Mouse (Mus musculus): ENCODE measurements at regions not wholly inside any gene's neighbourhood (a gene's known extent, or its start where the extent isn't known, plus 50 kb on each side); places are given as distances from the start of the nearest gene placed in this dataset.

DNA sequence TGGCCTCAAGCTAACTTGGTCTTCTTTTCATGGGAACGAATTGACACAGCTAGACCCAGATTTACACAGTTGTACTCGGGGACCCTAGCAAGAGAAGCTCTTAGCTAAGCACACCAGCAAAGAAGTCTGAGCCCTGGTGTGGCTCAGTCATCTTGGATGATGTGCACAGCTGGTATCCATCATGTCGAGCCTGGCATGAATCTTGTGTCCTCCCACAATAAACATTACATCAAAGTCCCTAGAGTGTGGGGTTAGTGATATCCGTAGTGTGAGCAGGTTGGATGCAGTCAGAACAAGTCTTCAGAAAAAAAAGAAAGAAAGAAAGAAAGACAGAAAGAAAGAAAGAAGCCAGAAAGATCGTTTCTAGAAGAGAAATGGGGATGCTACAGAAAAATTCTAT, 52.1 kb upstream of the Hmcn1 start:
- DNase-seq, result no peak

GRCm38 (mm10) chr1:151046626-151047025, 53.4 kb upstream of the Hmcn1 start:
- DNase-seq, result no peak

DNA sequence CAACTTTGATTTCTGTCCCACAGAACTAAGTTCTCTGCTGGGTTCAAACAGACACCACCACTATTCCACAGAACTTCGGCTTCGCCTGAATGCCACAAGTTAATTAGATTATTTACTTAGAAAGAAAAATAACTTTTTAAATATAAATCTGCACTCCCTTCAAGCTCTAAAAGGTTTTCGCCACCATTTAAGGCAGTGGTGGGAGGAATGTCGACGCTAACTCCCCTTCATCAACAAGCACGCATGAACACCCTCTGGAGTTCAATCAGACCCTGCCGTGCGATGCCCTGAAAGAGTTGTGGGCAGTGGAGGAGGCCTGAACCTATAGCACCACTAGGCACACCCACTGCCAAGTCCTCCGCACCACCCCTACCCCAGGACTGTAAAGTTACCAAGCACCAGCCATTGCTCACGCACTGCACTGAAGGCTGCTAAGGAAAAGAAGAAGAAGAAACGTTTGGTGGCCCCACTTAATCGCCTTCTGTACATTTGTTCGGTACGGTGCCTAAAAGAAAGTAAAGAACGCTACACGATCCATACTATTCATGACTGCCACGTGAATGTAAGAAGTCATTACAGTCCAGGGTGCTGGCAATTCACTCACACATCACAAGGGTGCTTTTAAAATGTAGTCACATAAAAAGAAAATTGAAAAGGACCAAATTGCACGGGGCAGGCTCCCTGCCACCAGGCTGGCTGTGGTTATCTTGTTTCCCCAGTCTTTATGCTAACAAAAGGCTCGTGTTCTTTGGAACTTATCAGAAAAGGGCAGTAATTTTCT, 56.7 kb upstream of the Hmcn1 start:
- no peak for DNase-seq

GRCm38 (mm10) chr1:151050507-151050816, 57.2 kb upstream of the Hmcn1 start:
- DNase-seq, result no peak

- DNase-seq, result no peak
Observed at GRCm38 (mm10) chr1:151053268-151053667, 60.0 kb upstream of the Hmcn1 start.

GRCm38 (mm10) chr1:151055396-151055795, 62.2 kb upstream of the Hmcn1 start:
- DNase-seq, result no peak

DNA sequence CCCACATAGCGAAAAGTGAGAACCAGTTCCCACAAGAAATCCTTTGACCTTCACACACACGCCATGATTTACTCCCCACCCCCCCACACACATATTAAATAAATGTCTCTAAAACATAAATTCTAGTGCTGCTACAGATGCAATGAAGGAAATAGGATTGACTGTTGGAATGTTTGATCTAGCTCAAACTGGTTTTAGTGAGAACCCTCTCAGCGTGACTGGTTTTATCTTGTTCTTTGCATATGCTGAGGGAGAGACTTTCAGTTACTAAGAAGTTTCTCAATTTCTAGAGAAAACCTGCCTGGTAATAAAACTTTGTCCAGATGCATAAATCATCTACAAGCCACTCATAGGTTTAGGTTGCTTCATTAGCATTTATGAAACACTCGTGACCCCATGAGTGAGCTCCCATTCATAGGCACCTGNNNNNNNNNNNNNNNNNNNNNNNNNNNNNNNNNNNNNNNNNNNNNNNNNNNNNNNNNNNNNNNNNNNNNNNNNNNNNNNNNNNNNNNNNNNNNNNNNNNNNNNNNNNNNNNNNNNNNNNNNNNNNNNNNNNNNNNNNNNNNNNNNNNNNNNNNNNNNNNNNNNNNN, 66.4 kb upstream of the Hmcn1 start:
- DNase-seq, result no peak

GRCm38 (mm10) chr1:151065090-151065567, 71.9 kb upstream of the Hmcn1 start:
- DNase-seq, result no peak

DNA sequence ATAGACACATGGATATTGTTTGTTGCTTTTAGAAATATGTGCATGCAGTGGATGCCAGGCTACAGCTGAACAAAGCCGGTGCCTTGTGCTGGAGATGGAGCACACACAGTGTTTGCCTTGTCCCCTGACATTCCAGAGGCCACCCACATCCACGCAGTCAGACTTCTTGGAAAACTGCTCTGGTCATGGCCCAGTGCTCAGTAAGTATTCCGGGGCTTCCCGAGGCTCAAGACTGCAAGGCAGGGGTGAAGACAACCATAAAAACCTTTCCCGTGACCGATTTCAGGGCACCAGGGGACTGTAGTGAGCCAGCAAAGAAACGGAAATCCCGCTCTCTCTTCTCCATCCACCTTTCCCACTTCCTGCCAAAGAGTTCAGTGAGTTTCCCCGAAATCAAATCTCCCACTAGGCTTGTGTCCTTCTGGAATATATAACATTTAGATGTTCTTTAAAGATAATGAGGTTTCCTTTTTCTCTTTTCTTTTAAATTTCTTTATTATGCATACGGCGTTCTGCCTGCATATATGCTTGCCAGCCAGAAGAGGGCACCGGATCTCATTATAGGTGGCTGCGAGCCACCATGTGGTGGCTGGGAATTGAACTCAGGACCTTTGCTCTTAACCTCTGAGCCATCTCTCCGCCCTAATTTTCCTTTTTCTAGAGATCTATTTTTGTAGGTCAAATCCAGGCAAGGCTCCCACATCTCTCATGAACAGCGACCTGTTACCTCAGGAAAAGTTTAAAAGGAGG, 73.3 kb upstream of the Hmcn1 start:
- no peak for DNase-seq

GRCm38 (mm10) chr1:151074508-151075314, 81.5 kb upstream of the Hmcn1 start:
- DNase-seq, result no peak

GRCm38 (mm10) chr1:151075541-151075940, 82.3 kb upstream of the Hmcn1 start:
- DNase-seq, result no peak

- DNase-seq, result peak; percentile 45 to 53
Observed at GRCm38 (mm10) chr1:151078909-151079522, 85.8 kb upstream of the Hmcn1 start.

DNA sequence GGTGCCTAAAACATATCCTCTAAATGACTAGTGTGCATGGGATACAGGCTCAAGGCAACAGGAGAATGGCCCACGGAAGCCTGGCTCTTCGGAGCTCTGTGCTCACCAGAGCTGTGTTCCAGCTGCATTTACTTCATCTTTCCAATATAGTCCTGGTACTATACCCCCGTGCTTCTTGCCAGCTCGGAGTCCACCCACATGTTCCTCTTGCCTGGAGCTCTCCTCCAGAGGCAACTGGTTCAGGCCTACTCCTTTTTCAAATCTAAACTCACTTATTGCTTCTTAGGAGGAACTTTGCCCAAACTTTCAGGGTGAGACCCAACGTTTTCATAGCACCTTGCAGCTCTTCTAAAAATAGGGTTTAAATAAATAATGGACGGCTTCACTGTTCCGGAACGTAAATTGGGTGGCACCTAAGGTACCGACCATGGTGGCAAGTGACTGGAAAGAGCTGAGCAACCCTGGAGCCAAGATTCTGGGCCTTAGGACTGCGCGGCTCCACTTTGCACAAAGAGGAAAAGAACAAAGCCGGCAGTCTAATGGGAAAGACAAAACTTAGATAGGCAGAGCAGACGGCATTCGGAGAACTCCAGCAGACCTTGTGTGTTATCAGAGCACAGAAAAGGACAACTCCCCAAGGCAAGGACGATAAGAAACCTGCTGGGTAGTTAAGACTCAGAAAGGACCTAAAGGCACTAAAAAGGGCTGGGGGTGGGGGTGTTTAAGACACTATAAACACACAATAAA, 86.6 kb upstream of the Hmcn1 start:
- DNase-seq, result no peak

DNA sequence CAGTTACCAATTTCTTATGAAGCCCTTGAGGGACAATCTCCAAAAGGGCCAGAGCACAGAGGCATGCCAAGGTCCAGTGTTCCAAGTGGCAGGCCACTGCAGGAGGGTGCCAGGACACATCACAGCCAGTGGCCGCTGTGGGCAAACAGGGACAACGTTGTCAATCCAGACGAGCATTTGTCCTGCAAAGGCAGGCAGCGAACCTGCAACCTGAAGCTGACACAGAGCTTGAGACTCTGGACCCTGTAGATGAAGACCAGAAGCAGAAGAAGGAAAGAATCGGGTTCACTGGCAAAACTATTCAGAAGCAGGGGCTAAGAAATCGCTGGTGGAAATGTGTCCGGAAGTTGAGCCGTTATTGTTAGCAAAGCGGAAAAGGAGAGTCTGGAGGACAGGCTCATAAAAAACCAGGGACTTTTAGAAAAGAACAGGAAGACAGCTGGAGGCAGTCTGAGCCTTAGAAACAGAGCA, 87.3 kb upstream of the Hmcn1 start:
- no peak for DNase-seq

DNA sequence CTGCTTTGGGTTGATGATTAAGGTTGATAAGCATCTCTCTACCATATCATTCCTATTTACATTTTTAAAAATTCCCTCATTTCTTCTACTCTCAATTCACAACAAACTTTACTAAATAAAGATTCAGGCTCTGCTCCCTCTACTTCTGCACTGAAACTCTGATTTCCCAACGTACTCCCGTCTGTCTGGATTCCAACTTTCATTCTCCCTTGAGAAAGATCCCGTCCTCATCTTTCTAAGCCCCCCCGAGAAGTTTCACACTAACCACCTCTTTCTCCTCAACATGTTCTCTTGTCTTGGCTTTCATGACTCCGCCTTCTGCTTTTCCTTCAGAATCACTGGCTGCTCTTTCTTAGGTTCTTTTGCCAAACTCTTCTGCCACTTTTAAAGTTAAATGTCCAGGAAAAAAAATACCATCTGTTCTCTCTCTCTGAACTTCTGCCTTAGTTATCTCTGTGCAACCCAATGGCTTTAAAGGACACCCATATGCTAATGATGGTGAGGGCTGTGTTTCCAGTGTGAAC, 89.3 kb upstream of the Hmcn1 start:
- no peak for DNase-seq

DNA sequence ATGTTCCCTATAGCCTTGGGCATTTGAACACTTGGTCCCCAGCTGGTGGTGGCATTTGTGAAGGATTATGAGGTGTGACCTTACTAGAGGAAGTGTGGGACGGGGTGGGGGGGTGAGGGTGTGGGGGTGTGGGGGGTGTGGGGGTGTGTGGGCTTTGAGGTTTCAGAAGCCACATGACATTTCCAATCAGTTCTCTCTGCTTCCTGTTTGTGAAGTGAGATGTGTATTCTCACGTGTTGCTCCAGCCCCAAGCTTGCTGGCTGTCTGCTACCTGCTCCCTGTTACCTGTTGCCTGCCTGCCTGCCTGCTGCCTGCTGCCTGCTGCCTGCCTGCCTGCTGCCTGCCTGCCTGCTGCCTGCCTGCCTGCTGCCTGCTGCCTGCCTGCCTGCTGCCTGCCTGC, 90.6 kb upstream of the Hmcn1 start:
- DNase-seq, result no peak

DNA sequence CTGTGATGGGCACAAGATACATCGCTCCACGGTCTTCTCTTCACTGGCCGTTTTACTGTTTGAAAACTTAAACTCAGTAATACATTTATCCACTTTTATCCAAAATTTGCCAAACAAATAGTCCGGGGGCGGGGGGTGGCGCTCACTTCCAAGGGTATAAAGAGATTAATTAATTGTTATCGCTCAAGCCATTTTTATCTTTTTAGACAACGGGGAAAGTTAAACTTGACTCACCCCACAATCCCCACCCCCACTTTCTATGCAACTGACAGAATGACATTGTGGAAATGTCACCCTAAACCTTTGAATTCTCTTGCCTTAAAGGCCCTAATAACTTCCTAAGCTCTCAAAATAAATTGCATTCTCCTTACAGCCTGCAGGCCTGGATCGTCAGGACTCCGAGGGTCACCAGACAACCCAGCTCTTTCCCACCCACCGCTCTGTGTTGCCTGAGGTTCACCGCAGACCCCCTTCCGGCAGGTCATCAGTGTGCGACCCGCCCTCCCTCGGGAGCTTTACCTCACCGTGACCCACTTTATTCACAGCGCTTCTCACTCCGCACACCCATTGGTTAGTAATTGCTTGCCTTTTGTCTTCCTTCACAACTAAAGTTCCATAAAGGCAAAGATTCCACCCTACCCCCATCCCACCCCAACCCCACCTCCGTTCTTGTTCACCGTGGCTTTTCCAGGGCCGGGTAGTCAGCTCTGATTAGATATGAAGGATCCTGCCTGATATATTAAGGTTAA, 93.0 kb upstream of the Hmcn1 start:
- no peak for DNase-seq

DNA sequence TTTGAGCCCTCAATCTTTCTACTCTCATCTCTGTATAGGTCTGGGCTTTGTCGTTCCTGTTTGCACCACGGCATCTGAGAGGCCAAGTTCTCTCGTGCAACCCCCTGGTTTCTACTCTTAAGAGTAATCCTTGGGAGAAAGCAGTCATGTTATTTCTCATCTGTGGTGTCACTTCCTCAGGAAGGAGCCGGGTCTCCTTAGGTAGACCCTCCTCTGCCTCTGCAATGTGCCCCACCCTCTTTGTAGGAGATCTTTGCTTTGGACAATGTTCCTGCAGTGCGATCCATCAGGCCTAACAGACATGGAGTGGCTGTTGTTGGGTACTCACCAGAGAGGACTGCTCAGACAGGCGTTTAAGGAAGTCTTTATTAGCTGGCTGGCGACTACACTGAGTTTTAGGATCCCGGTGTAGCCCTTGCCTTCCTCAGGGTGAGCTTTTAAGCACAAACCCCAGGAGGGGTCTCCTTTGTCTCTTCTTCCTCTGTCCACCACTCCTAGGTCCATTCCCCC, 94.0 kb upstream of the Hmcn1 start:
- no peak for DNase-seq

GRCm38 (mm10) chr1:151087811-151088511, 94.4 kb upstream of the Gm47985 start:
- no peak for DNase-seq
